Mouse (Mus musculus) adrenal gland, postnatal 10 days (tissue): ENCODE results near the gene Ucp1. TPM values are rescaled to one million over a fixed set of nuclear protein-coding genes. Genes with fewer than 3 reads are reported as not detected.

Experiments used
- DNase-seq: peaks from one replicate; pipeline ENCODE4 v3.0.0; 2021; ENCODE audit warnings: mixed read lengths
- total RNA-seq, 2 experiments: library from RNA; stranded (reverse); gene quantifications; 2 replicates each; pipeline ENCODE4 v1.2.3; 2021

The Ucp1 gene
- total RNA-seq, 2 experiments from 2014 or later, result 2,963 to 3,460 TPM

DNA sequence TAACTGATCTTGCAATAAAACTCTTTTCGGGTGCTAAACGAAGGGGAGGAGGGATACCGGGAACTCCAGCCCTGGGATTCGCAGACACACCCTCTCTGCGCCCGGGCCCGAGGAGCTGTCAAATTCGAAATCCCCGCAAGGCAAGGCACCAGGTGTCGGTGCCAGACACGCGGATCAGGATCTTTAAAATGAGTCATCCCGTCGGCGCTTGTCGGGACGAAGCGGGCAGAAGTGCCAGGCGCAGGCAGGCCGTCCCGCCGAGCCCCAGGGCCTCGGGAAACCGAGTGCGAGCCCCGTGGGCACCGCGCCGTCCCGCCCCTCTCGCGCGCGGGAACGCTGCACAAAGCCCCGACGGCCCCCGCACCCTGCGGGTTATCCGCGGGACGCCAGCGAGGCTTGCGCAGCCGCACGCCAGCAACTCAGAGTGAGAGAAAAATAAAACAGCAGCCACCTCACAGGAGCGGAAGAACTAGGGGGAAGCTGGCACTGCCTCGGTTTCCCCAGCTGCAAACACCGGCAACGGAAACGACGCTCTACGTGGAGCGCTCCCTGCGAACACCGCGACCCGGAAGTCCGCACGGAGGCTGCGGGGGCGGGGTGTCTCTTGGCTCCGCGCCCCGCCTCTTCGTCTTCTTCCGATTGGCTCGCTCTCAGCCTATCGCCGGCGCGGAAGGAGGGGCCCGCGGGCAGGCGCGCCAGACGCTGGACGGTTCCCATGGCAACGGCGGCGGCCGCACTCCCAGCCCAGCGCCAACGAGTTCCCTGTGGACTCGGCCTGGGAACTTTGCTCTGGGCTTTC lies 41.9 kb downstream of the Ucp1 start, which contains the start of gene Elmod2:
Gene Elmod2, minus strand, starts transcription at position 588 of the 799 bp plus-strand sequence.
- DNase-seq, result peak; percentile 99

DNA sequence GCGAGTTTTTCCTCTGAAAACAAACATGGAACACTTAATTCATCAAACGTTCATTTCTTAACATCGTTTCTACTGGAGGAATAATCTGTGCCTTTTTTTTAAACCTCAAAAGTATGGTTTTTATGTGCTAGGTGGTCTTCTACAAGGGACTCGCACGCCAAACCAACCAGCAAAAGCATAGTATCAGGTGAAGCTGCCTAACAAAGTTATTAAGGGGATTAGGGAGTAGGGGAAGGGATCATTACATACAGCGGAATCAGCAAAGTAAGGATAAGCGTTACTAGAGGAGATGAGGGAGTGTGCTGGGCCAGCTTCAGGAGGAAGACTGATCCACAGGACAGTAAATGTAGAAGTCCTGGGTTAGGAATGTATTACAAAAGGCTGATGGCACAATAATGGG lies 42.7 kb downstream of the Ucp1 start:
- no peak for DNase-seq

- DNase-seq, result no peak
Observed at GRCm38 (mm10) chr8:83342076-83342475, 51.9 kb downstream of the Ucp1 start.

DNA sequence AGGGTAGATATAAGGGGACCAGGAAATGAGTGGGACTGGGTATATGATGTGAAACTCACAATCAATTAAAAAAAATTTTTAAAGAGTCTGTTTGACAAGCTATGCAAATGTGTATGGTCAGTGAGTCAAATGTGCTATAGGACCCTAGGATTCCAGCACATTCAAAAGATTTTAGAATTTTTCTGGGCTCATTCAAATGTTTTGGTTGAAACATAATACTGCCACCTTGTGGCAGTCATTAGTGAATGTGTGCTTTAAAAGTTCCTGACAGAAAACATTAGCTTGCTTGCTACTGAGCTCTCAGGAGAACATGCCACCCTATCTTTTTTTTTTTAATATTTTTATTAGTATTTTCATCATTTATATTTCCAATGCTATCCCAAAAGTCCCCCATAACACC lies 52.5 kb downstream of the Ucp1 start:
- no peak for DNase-seq

Other genes starting within 250 kb of the Ucp1 start
- 1 to 10 TPM; 7.0 to 8.4 TPM for gene Tbc1d9, start 125.0 kb upstream of the Ucp1 start, total RNA-seq
- under 1 TPM; 0.45 to 0.57 TPM for gene Gm10645, start 124.2 kb upstream of the Ucp1 start, total RNA-seq
- gene Elmod2, start 42.1 kb downstream of the Ucp1 start, total RNA-seq, result 10 to 100 TPM; 22.2 to 25.8 TPM
- gene Mgat4d, start 58.1 kb downstream of the Ucp1 start, total RNA-seq, result not detected
- 1 to 10 TPM in 1 of 2 experiments, under 1 TPM in 1; 0.60 to 1.4 TPM for gene Clgn, start 99.5 kb downstream of the Ucp1 start, total RNA-seq
- 10 to 100 TPM; 58.0 to 62.4 TPM for gene Scoc, start 168.0 kb downstream of the Ucp1 start, total RNA-seq
- gene Olfr370, start 245.4 kb downstream of the Ucp1 start, total RNA-seq, result not detected